Mouse (Mus musculus): ENCODE results near the gene Adamtsl3.

DNA sequence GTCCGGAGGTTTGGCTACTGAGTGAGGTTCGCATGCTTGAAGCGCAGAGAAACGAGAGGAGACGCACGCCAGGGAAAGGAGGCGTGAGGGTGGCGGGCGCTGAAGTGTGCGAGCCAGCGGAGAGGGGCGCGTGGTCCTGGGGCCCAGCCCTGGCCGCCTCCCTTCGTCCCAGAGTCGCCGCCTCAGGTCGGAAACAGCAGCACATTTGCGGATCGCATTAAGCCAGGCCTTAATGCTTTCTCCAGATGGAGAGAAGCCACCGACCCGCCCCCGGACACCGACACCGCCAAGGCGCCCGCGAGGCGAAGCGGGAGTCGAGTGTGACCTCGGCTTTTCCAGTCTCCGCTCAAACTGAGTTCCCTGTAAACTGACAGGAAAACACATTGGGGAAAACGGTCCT lies 638 bp downstream of the Adamtsl3 start:
- TF ChIP-seq POLR2A (IDR thresholded peaks at IDR 0.05; ENCODE audit: borderline replicate concordance, low read depth, low read length) = no peak
- TF ChIP-seq CTCF (IDR thresholded peaks at IDR 0.05; ENCODE audit: low read depth, low read length) = no peak
